Mouse (Mus musculus) stomach, postnatal 0 days (tissue): ENCODE measurements around the gene Lrch1.

ENCODE experiments used
- CTCF ChIP-seq: IDR thresholded peaks from 2 replicates; pipeline ENCODE4 v1.5.1; 2016; ENCODE audit warnings: antibody characterized with exemption, low read depth, mild to moderate bottlenecking, moderate library complexity
- EP300 ChIP-seq: optimal IDR thresholded peaks from 2 replicates; pipeline ENCODE3; 2016; ENCODE audit warnings: antibody characterized with exemption

GRCm38 (mm10) chr14:74736850-74737249 is 210.8 kb downstream of the Lrch1 start:
- no peak for TF ChIP-seq CTCF
- TF ChIP-seq EP300: no peak
